Mouse (Mus musculus) ovary, postnatal 14 days (tissue): Measurements from ENCODE around the gene Tcf25.
"Not testable (repeated sequence)": the region's sequence is repeated elsewhere in the genome, so short reads cannot be mapped to it uniquely, and the experiment has no call there.

ENCODE experiments used
- DNase-seq: peaks from one replicate; pipeline ENCODE4 v3.0.0; 2022; ENCODE audit warnings: low spot score

The Tcf25 gene

GRCm38 (mm10) chr8:123428939-123429721 is 55.6 kb downstream of the Tcf25 start:
- no peak for DNase-seq

GRCm38 (mm10) chr8:123429722-123430013 is 56.1 kb downstream of the Tcf25 start:
- DNase-seq: not testable (repeated sequence)

DNA sequence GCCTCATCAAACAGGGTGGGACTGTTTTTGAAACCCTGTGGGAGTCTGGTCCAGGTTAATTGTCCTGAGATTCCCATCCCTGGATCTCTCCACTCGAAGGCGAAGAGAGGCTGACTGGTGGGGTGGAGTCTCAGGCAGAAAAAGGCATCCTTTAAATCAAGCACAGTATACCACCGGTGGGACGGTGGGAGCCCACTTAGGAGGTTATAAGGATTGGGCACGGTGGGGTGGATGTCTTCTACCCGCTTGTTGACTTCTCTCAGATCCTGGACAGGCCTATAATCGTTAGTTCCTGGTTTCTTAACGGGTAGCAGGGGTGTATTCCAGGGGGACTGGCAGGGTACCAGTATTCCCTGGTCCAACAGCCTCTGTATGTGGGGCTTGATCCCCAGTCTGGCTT is 57.4 kb downstream of the Tcf25 start:
- DNase-seq: not testable (repeated sequence)

DNA sequence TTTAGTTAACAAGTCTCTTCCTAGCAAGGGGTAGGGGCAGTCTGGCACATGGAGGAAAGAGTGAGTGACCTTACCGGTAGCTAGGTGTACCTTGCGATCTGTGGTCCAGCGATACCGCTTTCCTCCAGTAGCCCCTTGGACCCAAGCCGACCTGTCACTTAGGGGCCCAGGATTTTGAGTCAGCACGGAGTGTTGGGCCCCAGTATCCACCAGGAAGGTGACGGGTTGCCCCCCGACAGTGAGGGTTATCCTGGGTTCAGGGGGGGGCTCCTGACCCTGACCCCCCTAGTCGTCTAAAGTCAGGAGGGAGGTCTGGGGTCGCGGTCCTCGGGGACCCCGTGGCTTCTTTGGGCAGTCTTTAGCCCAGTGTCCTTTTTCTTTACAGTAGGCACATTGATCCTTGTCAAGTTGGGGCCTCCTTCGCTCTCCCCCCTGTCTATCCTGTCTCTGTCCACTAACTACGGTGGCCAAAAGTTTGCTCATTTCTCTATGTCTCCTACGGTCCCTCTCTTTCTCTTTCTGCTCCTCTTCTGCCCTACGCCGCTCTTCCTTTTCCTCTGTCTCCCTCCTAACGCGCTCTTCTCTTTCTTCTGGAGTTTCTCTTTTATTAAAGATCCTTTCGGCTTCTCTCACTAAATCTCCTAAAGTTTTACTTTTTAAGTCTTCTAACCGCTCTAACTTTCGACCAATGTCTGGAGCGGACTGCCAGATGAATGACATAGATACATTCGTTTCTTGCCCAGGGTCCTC is 58.2 kb downstream of the Tcf25 start:
- no peak for DNase-seq

- DNase-seq: no peak
Measured at GRCm38 (mm10) chr8:123432381-123432780, 58.8 kb downstream of the Tcf25 start.

GRCm38 (mm10) chr8:123433241-123433974 is 59.9 kb downstream of the Tcf25 start:
- not testable (repeated sequence) for DNase-seq

GRCm38 (mm10) chr8:123441788-123442187 is 68.2 kb downstream of the Tcf25 start:
- DNase-seq: no peak

DNA sequence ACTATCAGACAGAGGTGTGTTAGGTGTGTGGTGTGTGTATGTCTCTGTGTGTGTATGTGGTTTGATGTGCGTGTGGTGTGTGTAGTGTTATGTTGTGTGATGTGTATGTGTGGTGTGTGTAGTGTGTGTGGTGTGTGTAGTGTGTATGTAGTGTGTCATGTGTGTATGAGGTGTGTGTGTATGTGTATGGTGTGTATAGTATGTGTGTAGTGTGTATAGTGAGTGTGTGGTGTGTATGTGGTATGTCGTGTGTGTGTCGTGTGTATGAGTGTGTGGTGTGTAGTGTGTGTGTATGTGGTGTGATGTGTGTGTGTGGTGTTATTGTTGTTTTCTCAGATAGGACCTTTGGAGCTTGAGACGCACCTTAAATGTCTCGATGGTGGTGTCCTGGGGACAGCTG is 68.8 kb downstream of the Tcf25 start:
- DNase-seq: no peak

GRCm38 (mm10) chr8:123442871-123443575 is 69.5 kb downstream of the Tcf25 start:
- DNase-seq: peak; percentile 98

- DNase-seq: no peak
Measured at GRCm38 (mm10) chr8:123443576-123443921, 70.0 kb downstream of the Tcf25 start.

DNA sequence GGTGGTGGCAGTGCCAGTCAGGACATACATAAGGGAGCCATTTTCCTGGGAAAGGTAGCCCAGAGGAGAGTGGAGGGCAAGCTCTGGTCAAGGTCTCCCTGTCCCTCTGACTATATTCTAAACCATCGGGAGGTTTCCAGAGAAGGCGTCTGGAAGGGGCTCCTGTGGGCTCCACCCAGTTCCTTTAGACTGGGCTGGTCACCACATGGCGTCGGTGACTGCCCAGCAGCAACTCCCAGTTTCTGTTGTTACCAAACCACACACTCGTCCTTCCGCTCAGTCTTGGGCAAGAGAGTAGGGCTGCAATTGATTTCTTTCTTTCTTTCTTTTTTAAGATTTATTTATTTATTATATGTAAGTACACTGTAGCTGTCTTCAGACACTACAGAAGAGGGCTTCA is 70.6 kb downstream of the Tcf25 start:
- DNase-seq: no peak

DNA sequence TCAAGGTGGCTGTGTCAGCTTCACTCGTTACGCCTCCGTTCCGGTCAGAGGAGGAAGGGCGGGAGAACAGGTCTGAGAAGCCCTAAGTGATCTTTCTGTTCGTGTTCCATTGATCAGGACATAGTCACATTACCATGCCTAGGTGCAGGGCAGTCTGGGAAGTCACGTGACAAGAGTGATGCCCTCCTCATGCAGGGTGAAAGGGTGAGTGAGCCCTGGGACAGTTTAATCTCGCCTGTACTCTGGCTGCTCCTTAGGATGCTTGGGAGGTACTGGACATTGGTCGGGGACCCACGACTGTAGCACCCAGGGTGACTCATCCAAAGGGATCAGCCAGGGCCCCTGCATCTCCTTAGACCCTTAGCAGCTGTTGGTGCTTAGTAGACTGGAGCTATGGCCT is 72.4 kb downstream of the Tcf25 start:
- no peak for DNase-seq

GRCm38 (mm10) chr8:123446799-123447198 is 73.2 kb downstream of the Tcf25 start:
- no peak for DNase-seq

GRCm38 (mm10) chr8:123450783-123451182 is 77.2 kb downstream of the Tcf25 start:
- no peak for DNase-seq

GRCm38 (mm10) chr8:123451747-123452146 is 78.2 kb downstream of the Tcf25 start:
- DNase-seq: not testable (repeated sequence)

- DNase-seq: no peak
Measured at GRCm38 (mm10) chr8:123452149-123452548, 78.6 kb downstream of the Tcf25 start.

- no peak for DNase-seq
Measured at GRCm38 (mm10) chr8:123453291-123453690, 79.7 kb downstream of the Tcf25 start.
